Mouse (Mus musculus) regulatory T cell (primary cell): ENCODE measurements around the gene Ranbp3l.
"Not testable (repeated sequence)": the region's sequence is repeated elsewhere in the genome, so short reads cannot be mapped to it uniquely, and the experiment has no call there.

ENCODE experiments used
- in situ Hi-C: fragments of 300-600 bp; cut with MboI, MseI; formaldehyde crosslinking; loops from one replicate; pipeline ENCODE4 v1.15.1; 2025; ENCODE audit warnings: high pct_unique_total_duplicates

The Ranbp3l gene

DNA sequence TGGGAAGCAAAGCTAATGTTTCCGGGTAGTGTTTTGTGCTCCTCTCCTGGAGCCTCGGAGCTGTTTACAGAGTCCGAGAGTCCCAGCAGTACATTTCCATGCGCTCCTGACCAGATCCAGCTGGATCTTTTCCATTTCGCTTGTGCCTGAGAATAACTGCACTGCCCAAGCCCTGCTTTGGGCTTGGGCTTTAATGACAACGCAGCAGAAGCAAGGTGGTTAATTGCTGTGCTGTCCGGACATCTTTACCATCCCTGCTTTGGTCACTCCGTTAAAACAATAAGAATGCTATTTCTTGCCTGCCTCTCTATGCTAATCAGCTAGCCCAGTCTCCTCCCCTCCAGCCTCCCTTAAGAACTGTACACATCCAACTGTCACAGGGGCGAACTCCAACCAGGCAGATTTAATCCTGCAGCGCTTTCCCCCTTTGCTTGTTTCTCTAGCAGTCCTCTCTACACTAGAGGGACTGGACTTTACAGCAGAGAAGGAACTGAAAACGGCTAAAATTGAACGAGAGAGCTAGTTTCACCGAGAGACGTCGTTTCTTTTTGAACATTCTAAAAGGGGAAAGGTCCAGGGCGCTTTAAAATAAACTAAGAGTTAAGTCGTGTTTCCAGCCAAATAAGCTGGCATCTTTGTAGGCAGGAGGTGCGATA lies at the start of gene Ranbp3l:
Gene Ranbp3l, plus strand, starts transcription at position 377 of the 656 bp plus-strand sequence.
- in situ Hi-C loops = loop anchor here (10.0 kb wide), 1 partner anchor 457 kb away; no protein-coding TSS in a partner anchor

- in situ Hi-C loops = no loop called here
Observed at GRCm38 (mm10) chr15:8930061-8930460, 37.7 kb upstream of the Ranbp3l start.

- in situ Hi-C loops = loop anchor here (5.0 kb wide), 1 partner anchor 100 kb away; no protein-coding TSS in a partner anchor
Observed at GRCm38 (mm10) chr15:8936911-8937310, 30.8 kb upstream of the Ranbp3l start.

DNA sequence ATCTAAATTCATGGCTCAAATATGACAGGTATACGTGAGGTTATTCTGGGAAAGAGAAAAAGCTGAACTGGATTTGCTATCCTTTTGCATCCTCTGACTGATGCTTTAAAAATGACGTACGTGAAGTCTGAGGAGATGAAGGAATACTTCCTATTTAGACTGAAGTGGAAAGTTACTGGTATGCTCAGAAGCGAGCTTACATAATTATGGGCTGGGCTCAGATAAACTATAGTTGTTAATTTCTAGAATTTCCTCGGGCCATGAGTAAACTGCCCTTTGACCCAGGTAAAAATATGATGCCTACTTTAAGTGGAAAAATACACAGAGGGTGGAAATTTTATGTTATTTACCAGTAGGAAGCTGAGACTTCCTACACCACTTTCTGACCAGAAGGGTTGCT lies 26.9 kb upstream of the Ranbp3l start:
- in situ Hi-C loops = no loop called here

- in situ Hi-C loops = no loop called here
Observed at GRCm38 (mm10) chr15:8950856-8951255, 16.9 kb upstream of the Ranbp3l start.

DNA sequence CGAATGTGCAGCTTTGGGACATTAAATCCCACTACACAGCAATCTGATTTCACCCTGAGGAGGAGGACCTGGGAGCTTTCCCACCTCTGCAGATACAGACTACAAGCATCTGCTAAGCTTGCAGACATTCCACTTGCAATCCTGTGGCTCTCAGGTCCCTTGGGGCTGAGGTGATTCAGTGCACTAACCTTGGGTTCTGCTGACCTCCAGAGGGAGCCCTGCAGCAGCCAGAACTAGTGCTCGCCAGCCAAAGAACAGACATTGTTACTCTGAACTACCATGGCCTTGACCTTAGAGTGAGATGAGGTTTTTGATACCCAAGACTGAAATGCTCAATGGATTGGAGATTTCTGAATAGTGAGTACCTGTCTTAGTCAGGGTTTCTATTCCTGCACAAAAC lies 4.4 kb upstream of the Ranbp3l start:
- in situ Hi-C loops = loop anchor here (10.0 kb wide), 1 partner anchor 461 kb away; no protein-coding TSS in a partner anchor

DNA sequence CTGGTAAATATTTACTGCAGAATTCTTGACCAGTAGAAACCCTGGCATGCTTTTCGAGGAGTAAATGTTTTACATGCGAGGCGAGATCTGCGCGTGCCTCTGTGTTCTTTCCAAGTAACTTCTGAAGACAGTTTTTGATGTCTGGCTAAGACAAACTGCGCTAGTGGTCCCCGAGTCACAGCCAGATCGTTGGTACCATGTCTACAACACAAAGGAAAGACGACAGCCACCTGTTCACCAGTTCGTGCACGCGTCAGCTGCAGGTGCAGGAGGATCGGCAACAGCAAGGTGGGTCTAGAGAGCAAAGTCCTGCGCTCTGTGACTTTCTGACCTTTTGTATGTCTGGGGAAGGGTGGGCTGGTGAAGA lies 463 bp downstream of the Ranbp3l start:
- in situ Hi-C loops = loop anchor here (10.0 kb wide), 1 partner anchor 457 kb away; no protein-coding TSS in a partner anchor

GRCm38 (mm10) chr15:8969061-8969635 lies 1.4 kb downstream of the Ranbp3l start:
- in situ Hi-C loops = loop anchor here (10.0 kb wide), 1 partner anchor 456 kb away; no protein-coding TSS in a partner anchor

GRCm38 (mm10) chr15:8991211-8991610 lies 23.5 kb downstream of the Ranbp3l start:
- in situ Hi-C loops = no loop called here

GRCm38 (mm10) chr15:8991859-8992838 lies 24.4 kb downstream of the Ranbp3l start:
- in situ Hi-C loops = no loop called here

GRCm38 (mm10) chr15:8994608-8995277 lies 27.0 kb downstream of the Ranbp3l start:
- in situ Hi-C loops = no loop called here

DNA sequence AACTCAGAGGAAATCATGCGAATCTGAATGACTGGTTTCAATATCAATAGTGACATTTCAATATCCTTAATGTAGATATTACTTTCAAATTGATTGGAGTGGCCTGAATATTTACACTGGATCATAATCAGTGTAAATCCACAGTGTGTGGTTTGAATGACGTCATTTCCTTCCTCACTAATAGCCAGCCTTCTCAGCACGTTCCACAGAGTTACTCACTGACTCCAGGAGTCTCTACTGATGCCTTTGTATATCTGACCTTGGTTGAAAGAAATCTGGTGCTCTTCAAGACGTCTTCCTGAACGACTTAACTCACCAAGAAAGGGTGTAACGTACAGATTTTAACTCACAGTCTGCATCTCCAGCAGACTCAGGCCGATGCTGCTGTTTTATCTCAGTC lies 27.7 kb downstream of the Ranbp3l start:
- in situ Hi-C loops = no loop called here

DNA sequence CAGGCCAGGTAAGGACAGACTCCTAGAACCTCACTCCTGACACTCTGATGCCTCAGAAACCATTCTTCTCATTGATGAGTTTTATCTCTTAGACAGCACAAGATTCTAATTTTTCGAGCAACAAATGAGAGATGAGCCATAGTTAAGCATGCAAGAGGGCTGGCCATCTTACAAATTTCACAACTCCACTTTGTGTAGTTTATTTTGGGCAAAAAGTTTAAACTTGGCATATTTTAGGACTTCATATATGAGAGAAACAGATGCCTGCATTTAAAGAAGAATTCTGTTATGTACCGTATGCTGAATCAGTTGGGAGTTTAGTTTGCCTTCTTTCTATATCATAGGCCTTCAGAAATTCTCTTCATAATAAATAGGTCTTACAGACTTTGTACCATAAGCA lies 35.0 kb downstream of the Ranbp3l start:
- in situ Hi-C loops = loop anchor here (5.0 kb wide), 1 partner anchor 370 kb away; no protein-coding TSS in a partner anchor

GRCm38 (mm10) chr15:9009196-9009595 lies 41.4 kb downstream of the Ranbp3l start:
- in situ Hi-C loops = no loop called here

DNA sequence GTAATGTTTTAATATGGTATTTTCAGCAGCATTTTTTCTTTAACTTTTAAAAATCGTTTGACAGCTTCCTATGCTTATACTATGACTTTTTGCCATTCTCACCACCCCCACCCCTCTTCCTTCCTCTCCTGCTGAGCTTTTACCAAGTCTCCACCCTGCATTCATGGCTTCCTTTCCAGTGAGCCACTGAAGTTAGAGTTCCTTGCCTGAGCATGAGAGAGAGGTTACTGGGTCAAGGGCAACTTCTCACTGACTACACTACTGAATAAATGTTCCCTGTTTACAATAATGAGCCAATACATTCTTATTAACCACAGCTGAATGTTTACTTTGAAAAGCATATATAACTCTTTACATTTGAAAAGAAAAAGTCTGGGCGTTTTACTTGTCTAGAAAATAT lies 46.8 kb downstream of the Ranbp3l start:
- in situ Hi-C loops = loop anchor here (5.0 kb wide), 1 partner anchor 43 kb away; no protein-coding TSS in a partner anchor

DNA sequence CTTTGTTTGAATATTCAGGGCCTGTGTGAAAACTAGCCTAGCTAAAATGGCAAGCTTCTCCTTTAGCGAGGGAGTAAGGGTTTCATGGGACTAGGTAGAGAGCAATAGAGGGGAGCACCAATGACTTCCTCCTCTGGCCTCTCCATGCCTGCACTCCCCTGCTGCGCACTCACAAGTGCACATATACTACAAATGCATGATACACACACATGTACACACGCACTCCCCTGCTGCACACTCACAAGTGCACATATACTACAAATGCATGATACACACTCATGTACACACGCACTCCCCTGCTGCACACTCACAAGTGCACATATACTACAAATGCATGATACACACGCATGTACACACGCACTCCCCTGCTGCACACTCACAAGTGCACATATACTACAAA lies 47.7 kb downstream of the Ranbp3l start:
- in situ Hi-C loops = not testable (repeated sequence)

DNA sequence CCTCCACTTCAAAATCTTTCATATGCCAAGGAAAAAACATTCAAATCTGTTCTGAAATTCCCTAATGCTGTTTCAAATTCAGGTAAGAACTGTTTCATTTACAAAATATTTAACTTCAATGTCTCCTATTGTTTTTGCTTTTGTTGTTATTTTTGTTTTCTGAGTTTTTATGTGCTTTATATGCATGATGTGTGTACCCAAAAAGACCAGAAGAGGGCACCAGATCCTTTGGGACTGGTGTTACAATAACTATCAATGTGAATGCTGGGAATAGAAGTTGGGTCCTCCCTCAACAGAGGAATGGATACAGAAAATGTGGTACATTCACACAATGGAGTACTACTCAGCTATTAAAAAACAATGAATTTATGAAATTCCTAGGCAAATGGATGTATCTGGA lies 88.0 kb downstream of the Ranbp3l start:
- in situ Hi-C loops = loop anchor here (5.0 kb wide), 1 partner anchor 43 kb away; no protein-coding TSS in a partner anchor

- in situ Hi-C loops = loop anchor here (5.0 kb wide), 1 partner anchor 48 kb away; no protein-coding TSS in a partner anchor
Observed at GRCm38 (mm10) chr15:9059856-9060255, 92.1 kb downstream of the Ranbp3l start.

- in situ Hi-C loops = no loop called here
Observed at GRCm38 (mm10) chr15:9061150-9061882, 93.6 kb downstream of the Ranbp3l start.

DNA sequence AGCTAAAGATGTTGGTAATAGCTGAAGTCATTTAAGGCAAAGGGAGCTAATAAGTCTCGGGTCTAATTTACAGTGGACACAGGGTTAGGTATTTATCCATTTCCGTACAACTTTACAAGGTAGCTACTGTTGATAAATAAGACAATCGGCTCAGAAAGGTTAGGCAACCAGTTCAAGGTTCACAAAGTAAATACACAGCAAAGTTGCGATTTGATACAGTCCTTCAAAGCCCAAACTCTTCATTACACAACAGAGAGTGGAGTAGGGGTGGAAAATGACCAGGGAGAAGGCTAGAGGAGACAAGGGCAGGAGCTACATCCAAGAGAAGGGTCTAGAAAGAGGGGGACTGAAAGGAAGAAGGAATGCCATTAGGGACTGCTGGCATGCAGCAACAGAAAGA lies 101.1 kb downstream of the Ranbp3l start:
- in situ Hi-C loops = no loop called here

DNA sequence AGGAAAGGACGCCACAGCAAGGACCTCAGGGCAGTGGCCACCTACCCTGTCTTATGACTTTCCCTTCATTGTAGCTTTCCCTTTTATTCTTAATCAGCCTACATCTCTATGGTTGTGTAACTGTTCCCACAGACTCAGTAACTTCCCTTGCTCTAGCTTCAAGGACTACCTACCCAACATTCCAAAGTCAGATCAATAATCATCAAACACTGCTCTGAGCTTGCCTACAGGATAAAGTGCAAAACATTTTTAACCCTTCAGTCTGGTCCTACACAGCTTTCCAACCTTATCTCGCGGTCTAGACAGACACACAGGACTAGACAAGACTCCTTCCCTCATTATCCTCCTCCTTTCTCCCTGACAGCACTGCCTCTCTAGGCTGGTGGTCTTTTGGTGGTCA lies 102.6 kb downstream of the Ranbp3l start:
- in situ Hi-C loops = no loop called here
